Mouse (Mus musculus) mesoderm, embryonic 11.5 days (tissue): ENCODE data around the gene Lcn4.

Source experiments
- DNase-seq: peaks from one replicate; pipeline ENCODE4 v3.0.0-alpha.2; 2012; ENCODE audit warnings: low read depth, low spot score

Gene Lcn4

DNA sequence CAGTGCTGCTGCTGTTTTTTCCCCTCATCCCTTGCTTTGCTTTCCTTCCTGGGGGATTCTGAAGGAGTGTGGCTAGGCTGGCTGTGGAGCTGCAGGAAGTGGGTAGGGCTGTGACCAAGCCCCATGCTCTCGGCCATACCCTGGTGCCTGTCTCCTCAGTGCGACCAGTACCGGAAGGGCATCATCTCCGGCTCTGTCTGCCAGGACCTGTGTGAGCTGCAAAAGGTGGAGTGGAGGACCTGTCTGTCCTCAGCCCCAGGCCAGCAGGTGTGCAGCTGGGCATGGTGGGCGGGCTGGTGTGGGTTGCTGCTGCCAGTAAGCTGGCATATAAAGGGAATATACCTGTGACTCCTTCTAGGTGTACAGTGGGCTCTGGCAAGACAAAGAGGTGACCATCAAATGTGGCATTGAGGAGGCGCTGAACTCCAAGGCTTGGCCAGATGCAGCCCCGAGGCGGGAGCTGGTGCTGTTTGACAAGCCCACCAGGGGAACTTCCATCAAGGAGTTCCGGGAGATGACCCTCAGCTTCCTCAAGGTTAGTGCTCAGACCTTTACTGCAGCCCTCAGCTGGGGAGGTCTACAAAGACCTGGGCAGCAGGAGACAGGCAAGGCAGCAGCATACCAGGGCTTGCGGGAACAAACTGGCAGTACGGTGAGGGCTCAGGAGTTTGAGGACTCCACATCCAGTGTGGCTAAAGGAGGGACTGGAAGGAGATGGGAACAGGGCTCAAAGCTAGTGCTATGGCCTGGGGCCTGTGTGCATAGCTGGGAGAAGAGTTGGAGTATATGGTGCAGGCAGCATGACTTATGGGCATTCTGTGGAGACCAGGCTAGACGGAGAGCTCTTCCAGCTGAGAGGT is 36.2 kb downstream of the Lcn4 start:
- no peak for DNase-seq

DNA sequence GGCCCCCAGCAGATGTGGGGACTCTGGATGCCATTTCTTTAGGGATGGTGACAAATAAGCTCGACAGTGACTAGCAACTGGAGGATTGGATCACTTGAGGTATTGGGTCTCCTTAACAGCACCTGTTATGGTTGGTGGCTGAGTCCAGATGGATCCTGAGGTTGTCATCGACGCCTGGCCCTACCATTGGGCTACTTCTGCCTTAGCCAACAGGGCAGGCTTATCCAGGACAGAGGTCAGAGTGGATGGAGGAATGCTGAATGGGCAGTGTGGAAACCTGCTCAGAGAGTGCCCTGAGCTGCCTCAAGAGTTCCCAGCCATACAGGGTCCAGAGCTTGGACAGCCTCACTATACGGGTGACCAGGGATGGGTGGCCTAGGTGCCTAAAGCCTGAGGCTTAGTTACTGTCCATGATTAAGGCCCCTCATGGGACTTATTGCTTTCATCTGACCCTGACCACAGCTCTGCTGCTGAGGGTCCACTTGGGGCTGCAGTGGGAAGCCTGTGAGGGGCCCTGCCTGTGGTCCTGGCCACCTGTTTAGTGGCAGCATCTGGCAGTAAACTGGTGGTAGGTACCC is 37.0 kb downstream of the Lcn4 start:
- DNase-seq: no peak

- no peak for DNase-seq
These were observed 38.3 kb downstream of the Lcn4 start for GRCm38 (mm10) chr2:26632541-26633395.

GRCm38 (mm10) chr2:26628792-26629437 is 42.2 kb downstream of the Lcn4 start:
- DNase-seq: peak; percentile 34

- peak; percentile 86 for DNase-seq
These were observed 43.0 kb downstream of the Lcn4 start, which contains the start of gene Fam69b for GRCm38 (mm10) chr2:26627921-26628739. TSS of gene Fam69b (plus strand) at chr2:26628457.

DNA sequence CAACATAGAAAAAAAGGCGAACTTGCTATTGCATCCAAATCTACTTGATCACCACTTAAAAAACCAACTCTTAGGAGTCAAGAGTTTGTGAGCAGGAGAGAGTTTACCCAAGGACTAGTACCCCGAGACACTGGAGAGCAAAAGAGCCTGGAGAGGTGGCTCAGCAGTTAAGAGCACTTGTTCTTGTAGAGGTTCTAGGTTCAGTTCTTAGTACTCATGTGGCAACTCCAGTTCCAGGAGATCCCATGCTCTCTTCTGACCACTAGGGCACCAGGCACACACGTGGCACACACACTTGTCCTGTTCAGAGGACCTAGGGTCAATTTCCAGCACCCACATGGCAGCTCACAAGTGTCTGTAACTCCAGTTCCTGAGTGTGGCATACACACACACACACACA is 45.0 kb downstream of the Lcn4 start:
- no peak for DNase-seq

DNA sequence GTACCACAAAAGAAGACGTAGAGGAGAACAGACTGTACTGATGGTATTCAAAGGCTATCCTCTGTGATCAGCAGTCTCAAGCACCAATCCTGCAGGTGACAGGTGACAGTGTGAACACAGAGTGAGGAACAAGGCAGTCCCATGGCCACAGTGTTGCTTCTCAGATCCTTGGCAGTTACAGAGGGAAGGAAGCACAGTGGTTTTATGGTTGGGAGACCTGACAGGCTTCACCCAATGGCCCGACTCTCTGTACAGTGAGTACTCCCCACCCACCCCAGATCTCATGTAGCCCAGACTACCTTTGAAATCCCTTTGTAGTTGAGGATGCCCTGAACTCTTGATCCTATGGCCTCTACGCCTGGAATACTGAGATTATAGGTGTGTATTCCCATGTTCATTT is 45.7 kb downstream of the Lcn4 start:
- no peak for DNase-seq

GRCm38 (mm10) chr2:26622984-26623383 is 48.1 kb downstream of the Lcn4 start:
- DNase-seq: no peak

GRCm38 (mm10) chr2:26621246-26621645 is 49.8 kb downstream of the Lcn4 start:
- no peak for DNase-seq

DNA sequence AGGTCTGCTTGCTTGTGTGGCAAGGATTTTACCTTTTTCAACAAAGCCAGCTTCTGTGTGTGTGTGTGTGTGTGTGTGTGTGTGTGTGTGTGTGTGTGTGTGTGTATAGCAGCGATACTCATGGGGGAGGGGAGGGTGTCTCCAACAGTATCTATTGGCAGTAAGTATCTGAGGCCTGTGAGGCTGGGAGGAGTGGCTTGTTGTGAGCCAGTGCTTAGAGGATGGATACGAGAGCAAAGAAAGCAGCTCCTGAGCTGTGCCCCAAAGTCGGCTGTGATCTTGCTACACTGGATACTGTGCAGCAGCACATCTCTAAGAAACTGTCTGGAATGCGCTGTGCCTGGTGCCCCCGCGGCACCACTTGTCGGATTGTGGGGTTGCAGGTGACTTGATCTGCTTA is 53.2 kb downstream of the Lcn4 start:
- DNase-seq: no peak
